Mouse (Mus musculus) right cerebral cortex, postnatal 36 days (tissue): ENCODE results near the gene Pclo.
"Not testable (repeated sequence)": the region's sequence is repeated elsewhere in the genome, so short reads cannot be mapped to it uniquely, and the experiment has no call there.

Experiments
- DNase-seq, 2 experiments: peaks; one replicate each; pipeline ENCODE4 v3.0.0; 2022; ENCODE audit warnings: low spot score in 2 of 2, mixed read lengths in 1 of 2

Pclo gene

GRCm38 (mm10) chr5:14514631-14515523 is at the start of gene Pclo:
Gene Pclo, plus strand, starts transcription at chr5:14514918.
- DNase-seq = peak; percentile 94 to 96

GRCm38 (mm10) chr5:14494431-14494830 is 20.3 kb upstream of the Pclo start:
- DNase-seq = not testable (repeated sequence)

GRCm38 (mm10) chr5:14508522-14508921 is 6.2 kb upstream of the Pclo start:
- DNase-seq = peak in 1 of 2 experiments; percentile 38

GRCm38 (mm10) chr5:14509621-14510020 is 5.1 kb upstream of the Pclo start:
- no peak for DNase-seq

- DNase-seq = no peak
Measured at GRCm38 (mm10) chr5:14518131-14518832, 3.6 kb downstream of the Pclo start.

- no peak for DNase-seq
Measured at GRCm38 (mm10) chr5:14522006-14522405, 7.3 kb downstream of the Pclo start.

GRCm38 (mm10) chr5:14526038-14526437 is 11.3 kb downstream of the Pclo start:
- DNase-seq = no peak

- DNase-seq = no peak
Measured at GRCm38 (mm10) chr5:14527796-14528195, 13.1 kb downstream of the Pclo start.

- no peak for DNase-seq
Measured at GRCm38 (mm10) chr5:14531906-14532305, 17.2 kb downstream of the Pclo start.

- DNase-seq = no peak
Measured at GRCm38 (mm10) chr5:14539346-14539745, 24.6 kb downstream of the Pclo start.

GRCm38 (mm10) chr5:14539961-14540627 is 25.4 kb downstream of the Pclo start:
- DNase-seq = no peak

- DNase-seq = no peak
Measured at GRCm38 (mm10) chr5:14575626-14576025, 60.9 kb downstream of the Pclo start.

GRCm38 (mm10) chr5:14591479-14591878 is 76.8 kb downstream of the Pclo start:
- no peak for DNase-seq

- DNase-seq = no peak
Measured at GRCm38 (mm10) chr5:14595426-14596013, 80.8 kb downstream of the Pclo start.

GRCm38 (mm10) chr5:14608318-14608717 is 93.6 kb downstream of the Pclo start:
- DNase-seq = no peak

- DNase-seq = no peak
Measured at GRCm38 (mm10) chr5:14621146-14621545, 106.4 kb downstream of the Pclo start.

GRCm38 (mm10) chr5:14623360-14623759 is 108.6 kb downstream of the Pclo start:
- DNase-seq = no peak

- no peak for DNase-seq
Measured at GRCm38 (mm10) chr5:14641260-14641659, 126.5 kb downstream of the Pclo start.

GRCm38 (mm10) chr5:14645856-14646255 is 131.1 kb downstream of the Pclo start:
- no peak for DNase-seq

GRCm38 (mm10) chr5:14660637-14661036 is 145.9 kb downstream of the Pclo start:
- no peak for DNase-seq

GRCm38 (mm10) chr5:14662180-14662579 is 147.5 kb downstream of the Pclo start:
- DNase-seq = no peak

GRCm38 (mm10) chr5:14662603-14663002 is 147.9 kb downstream of the Pclo start:
- DNase-seq = no peak
